Mouse (Mus musculus): ENCODE measurements at regions not wholly inside any gene's neighbourhood (a gene's known extent, or its start where the extent isn't known, plus 50 kb on each side); places are given as distances from the start of the nearest gene placed in this dataset.
"Not testable (repeated sequence)": the region's sequence is repeated elsewhere in the genome, so short reads cannot be mapped to it uniquely, and the experiment has no call there.

DNA sequence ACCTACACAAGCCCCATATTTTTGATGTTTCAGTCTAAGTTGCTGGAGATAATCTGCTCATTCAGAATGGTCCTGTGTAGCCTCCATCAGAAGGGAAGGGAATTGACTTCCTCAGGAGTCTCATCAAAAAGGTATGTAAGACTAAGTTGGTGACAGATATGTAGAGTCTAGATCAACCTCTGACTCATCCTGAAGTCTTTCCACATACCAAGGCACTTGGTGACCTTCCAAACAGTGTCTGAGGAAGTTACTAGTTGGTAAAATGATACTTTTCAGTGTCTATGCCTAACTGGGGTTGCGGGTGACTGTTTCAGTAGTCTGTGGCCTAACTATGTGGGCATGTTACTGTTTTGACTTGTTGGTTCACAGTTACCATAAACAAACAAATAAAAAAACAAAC is 133.0 kb upstream of the Plcb4 start:
- ATAC-seq (ENCODE audit: low TSS enrichment), result no peak

DNA sequence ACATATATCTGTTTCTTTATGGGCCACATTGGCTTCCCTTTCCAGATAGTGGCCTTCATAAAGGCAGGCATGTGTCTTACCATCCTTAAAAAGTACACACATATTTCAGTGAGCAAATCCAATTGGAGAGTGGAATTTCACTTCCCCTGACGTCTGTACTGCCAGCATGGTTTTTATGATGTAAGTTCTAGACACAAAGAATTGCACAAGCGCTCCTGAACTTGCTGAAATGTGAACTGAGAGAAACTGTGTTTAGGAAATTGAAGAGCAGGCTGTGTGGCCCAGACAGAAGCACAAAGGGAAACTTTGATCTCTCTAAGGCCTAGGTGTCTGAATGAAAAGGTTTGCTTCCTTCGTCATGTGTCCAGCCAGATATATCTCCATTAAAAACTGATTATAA is 129.2 kb upstream of the Plcb4 start:
- ATAC-seq (ENCODE audit: low TSS enrichment), result no peak

DNA sequence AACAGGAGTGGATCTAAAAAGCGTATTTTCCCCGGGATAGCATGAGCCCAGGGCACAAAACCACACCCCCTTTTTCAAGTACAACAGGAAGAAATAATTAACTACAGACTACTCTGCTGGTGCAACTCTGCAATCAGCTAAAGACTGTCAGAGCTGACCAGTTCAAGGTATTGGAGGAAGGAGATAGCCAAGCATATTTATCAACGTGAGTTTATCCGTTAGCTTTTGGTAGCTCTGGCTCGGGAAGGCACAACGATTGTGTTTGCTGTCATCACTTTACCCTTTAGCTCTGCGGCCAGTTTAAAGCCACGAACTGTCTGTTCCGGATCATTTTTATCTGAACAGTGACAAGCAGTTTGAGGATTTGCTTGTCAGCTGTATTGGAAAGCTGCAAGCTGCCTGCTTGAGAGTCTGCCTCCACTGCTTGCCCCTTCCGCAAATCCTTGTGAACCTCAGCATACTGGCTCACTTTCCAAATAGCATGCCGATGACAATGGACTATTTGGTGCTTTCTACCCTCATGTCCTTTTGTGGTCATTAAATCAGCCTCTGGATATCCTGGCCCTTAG is 122.4 kb upstream of the Plcb4 start:
- no peak for ATAC-seq (ENCODE audit: low TSS enrichment)

DNA sequence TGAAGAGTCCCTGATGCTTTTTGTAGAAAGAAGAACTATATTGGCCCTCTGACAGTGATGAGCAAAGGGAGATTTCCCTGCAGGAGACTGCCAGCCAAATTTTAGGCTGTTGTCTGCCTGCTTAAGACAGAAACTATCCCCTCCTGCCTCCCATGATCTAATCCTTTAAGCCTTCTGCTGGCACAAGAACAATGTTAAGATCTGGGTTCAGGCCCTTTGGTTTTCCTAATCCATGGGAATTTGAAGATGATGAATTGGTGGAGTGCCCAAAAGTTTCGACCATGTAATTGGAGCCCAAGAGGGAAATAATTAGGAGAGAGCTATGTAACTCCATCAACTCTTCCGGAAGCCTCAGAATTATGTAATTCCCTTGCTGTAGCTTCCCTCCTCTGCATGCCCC is 120.8 kb upstream of the Plcb4 start:
- ATAC-seq (ENCODE audit: low TSS enrichment), result 0 out of 2 replicates have a peak, but pooled peaks have one; percentile 59

DNA sequence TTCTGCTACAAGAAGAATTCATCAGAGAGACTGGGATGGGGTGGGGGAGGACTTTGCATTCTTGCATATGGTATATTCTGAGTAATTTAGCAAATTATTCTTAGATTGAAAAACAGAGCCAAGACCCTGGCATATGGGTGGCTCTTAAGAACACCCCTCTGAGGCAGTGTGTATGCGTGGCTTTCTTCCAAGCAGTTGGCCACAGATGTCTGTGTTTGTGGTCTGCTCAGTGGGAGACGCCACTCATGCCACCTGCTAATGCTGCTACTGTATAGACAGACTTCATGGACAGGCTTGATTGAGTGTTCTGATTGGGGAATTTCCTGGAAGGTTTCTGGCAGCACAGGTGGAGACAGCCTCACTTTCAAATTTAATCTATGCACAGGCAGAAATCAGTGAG is 117.8 kb upstream of the Plcb4 start:
- peak; percentile 66 for ATAC-seq (ENCODE audit: low TSS enrichment)

GRCm38 (mm10) chr2:135541930-135542329 is 116.9 kb upstream of the Plcb4 start:
- ATAC-seq (ENCODE audit: low TSS enrichment), result no peak

DNA sequence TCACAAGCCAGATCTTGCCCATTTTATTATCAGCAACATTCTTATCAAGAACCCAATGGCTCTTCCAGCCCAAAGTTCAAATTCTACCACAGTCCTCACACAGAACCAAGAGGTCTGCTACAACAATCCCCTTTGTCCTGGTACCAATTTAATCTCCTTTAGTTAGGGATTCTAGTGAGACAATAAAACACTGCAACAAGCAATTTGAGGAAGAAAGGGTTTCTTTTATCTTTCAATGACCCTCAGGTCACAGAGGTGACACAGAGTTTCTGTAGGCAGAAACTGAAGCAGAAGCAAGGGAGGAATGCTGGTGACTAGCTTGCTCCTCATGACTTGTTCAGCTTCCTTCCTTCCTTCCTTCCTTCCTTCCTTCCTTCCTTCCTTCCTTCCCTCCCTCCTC is 113.9 kb upstream of the Plcb4 start:
- no peak for ATAC-seq (ENCODE audit: low TSS enrichment)

- no peak for ATAC-seq (ENCODE audit: low TSS enrichment)
Measured at GRCm38 (mm10) chr2:135547966-135548365, 110.8 kb upstream of the Plcb4 start.

- ATAC-seq (ENCODE audit: low TSS enrichment), result no peak
Measured at GRCm38 (mm10) chr2:135553031-135553430, 105.8 kb upstream of the Plcb4 start.

- not testable (repeated sequence) for ATAC-seq (ENCODE audit: low TSS enrichment)
Measured at GRCm38 (mm10) chr2:135558026-135558425, 100.8 kb upstream of the Plcb4 start.

DNA sequence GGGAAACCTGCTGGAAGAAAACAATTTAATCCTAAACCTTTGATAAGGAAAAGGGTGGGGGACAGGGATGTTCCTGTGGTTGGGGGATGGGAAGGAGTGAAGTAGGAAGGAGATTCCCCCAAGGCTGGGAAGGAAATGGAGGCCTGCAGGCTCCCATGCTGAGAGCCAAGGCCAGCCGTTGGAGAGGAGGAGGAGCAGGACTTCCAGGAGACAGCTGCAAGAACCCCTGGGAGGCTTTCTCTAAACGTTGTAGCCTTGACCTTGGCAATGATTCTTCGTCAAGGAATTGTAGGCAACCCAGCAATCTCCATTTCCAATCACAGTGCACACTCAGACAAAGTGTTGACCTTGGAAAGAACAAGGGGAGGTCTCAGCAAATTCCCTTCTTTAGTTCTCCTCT is 99.5 kb upstream of the Plcb4 start:
- ATAC-seq (ENCODE audit: low TSS enrichment), result no peak

DNA sequence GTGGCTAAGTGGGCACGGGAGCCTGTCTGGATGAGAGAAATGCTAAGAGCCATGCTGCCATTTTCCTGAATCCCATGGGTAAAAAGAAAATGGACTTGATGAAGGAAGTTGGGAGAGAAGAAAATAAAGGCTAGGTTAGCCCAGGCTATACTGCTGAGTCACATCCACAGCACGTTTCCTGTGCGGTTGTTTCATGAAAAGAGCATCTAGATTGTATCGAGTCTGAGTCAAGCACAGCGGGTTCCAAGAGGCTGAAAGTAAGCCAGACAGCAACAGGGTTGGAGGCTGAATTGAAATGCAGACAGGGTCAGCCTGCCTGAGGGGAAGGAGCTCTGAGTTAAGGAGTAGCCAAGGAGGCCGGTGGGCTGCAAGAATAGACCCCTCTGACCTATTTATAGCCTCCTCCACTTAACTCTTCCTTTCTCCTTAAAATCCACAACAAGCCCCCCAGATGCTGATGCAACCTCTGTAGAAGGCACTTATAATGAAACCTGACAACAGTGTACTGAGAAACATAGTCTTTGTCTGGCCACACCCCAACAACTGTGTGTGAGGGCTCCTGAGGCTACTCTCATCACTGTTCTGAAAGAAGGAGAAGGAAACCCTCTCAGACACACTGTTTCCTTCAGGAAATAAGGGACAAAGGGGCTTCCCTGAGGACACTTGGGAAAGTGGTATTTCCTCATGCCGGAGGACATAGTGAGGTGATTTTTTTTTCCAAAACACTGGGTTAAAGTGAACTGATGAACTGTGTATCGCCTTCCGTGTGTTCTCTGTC is 98.7 kb upstream of the Plcb4 start:
- ATAC-seq (ENCODE audit: low TSS enrichment), result no peak

DNA sequence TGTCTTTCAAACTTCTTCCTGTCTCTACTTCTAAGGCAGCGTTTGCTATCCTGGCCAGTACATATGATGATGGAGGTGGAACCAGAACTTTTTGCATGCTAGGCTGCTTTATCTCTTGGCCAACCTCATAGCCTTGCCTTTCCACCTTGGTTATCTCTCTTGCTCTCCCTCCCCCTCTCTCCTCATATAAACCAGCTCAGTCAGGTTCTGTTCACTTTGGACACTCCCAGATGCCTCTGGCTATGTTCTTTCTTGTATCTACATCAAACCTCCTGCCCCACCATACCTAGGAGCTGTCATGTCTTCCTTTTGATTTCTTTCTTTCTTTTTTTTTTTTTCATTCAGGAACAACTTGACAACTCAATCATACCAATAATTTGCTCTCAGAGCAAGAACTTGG is 98.0 kb upstream of the Plcb4 start:
- no peak for ATAC-seq (ENCODE audit: low TSS enrichment)

- no peak for ATAC-seq (ENCODE audit: low TSS enrichment)
Measured at GRCm38 (mm10) chr2:135561716-135562115, 97.1 kb upstream of the Plcb4 start.

DNA sequence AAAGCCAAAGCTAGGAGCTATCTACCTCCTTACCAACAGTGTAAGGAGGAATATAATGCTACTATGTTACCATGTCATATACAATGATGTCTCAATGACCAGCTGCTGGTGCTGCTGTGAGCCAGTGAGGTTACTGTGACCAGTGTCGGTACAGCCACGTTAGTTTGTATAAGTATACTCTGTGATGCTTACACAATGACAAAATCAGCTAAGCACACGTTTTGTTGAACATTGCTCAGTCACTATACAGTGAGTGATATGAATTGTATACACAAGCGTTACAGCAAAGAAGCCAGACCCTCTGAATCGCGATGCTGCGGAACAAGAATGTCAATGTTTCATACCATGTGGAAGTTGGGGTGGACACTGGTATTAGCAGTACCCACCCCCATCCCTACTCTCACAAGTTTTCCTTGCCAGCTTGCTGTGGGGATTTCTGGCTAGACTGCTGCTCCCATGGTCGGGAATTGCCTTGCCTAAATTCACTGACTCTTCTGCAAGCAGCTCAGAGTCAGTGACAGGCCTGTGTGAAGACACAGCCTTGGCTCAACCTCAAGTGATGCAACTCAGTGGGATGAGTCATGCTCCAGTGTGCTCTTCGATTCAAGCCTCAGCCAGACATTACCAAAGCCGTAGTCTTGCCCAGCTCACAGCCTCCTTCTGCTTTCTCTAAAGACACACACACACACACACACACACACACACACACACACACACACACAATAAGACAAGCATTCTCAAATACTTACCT is 96.5 kb upstream of the Plcb4 start:
- ATAC-seq (ENCODE audit: low TSS enrichment), result peak; percentile 100

- ATAC-seq (ENCODE audit: low TSS enrichment), result no peak
Measured at GRCm38 (mm10) chr2:135564231-135564630, 94.6 kb upstream of the Plcb4 start.

DNA sequence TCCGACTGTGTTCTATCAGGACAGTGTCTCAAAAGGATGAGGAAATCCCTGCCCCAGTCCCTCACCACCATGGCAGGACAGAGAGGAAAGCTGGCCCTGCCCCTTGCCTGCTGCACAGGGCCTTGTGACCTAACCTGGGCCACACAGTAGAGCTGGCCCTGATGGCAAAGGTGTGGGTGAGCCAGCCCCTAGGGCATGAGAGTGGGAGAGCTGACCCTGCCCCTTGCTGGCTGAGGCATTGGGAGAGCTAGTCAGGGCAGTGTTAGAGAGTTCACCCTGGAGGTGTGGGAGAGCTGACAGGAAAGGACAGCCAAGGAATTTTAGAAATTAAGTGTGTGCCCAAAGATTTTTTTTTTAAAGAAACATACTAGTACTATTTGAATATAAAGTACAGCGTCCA is 90.5 kb upstream of the Plcb4 start:
- ATAC-seq (ENCODE audit: low TSS enrichment), result no peak

DNA sequence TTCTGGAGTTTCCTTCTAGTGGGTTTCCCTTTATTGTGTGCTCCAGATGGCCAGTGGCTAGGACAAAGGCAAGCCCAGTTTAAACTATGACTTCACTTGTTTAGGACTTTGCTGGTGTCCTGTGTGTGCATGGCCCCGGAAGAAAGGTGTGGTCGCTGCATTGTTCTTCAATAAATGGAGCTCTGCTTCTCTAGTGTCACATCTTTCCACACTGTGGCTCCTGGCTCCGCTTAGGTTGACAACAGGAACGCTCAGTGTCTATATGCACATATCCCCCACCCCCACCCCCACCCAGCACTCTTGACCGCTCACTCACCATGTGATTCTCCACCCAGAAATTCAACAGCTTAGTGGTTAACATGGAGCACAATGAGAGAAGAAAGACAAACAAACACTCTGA is 87.2 kb upstream of the Plcb4 start:
- ATAC-seq (ENCODE audit: low TSS enrichment), result no peak

DNA sequence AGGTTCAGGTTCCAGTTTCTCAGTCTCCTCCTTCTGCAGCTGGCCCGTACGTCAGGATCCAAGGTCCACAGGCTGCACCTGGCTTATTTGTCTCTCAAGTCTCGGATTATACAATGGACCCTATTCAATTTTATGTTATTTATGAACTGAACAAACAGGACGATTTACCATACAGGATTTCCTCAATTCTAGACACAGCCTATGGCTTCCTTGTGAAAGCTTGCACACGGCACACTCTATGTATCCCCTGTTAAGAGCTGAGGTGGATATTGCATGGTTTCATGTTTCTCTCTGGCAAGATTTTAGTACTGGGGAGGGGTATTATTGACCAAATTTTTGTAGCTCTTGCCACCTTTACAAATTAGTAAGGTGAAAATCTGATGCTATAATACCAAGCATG is 81.6 kb upstream of the Plcb4 start:
- ATAC-seq (ENCODE audit: low TSS enrichment), result no peak

- ATAC-seq (ENCODE audit: low TSS enrichment), result peak; percentile 52; the same call in 1 of the 2 replicates
Measured at GRCm38 (mm10) chr2:135578135-135578534, 80.7 kb upstream of the Plcb4 start.

GRCm38 (mm10) chr2:135579514-135579913 is 79.3 kb upstream of the Plcb4 start:
- no peak for ATAC-seq (ENCODE audit: low TSS enrichment)

DNA sequence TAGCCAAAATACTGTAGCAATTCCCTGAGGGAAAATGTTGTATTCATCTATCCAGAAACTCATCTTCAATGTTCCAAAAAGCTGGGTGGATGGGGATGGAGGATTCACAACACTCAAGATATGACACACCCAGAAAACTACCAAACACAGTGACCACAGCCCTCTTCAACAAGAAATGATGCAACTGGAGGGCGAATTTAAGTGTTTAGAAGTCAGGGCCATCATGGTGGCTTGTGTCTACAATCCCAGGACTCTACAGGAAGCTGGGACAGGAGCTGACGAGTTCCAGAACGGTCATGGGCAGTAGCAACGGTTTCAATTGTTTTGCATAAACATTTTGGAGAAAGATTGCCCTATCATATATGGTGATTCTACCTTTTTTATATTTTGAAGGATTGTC is 78.8 kb upstream of the Plcb4 start:
- ATAC-seq (ENCODE audit: low TSS enrichment), result no peak

- ATAC-seq (ENCODE audit: low TSS enrichment), result no peak
Measured at GRCm38 (mm10) chr2:135582341-135582740, 76.5 kb upstream of the Plcb4 start.
